28 mouse cellular contexts compared by ENCODE assay signal in the genomic region with DNA sequence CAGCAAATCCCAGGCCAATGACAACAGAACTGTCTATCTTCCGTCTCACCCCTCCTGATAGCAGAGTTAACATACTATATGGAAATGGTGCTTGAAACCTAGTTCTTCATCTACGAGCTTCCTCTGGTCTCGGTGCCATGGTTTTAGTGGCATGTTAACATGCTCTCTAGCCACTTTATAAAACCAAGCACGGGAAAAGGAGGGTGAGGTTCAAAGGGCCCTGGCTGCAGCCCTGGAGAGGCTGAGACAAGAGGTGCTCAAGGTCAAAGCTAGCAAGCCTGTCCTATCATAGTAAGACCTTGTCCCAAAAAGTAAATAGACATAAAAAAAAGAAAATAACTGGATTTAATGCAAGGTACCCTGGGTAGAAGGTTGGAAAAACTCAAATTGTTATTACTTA. TPM values are rescaled to one million over a fixed set of nuclear protein-coding genes. Genes with fewer than 3 reads are reported as not detected.
DNase-seq lines count a peak whose midpoint lies in the region; ATAC-seq and TF ChIP-seq lines count a peak whose summit lies in the region.
"Had no signal": no experiment of that assay in that cellular context is flagged by ENCODE, and none has a peak within 500 bp of the region (broad histone marks: within the 10 kb centered on the region; RNA-seq: fewer than 3 reads in every experiment).

No protein-coding gene starts in this region.

- H3K9ac ChIP-seq in lung, embryonic 16.5 days (ENCODE audit: low read length): no peak overlapping the region
- H3K9ac ChIP-seq in kidney, postnatal 0 days (ENCODE audit: low read depth, low read length): no peak overlapping the region
- H3K9ac ChIP-seq in liver, embryonic 16.5 days (ENCODE audit: low read depth, low read length): no peak overlapping the region
- H3K9ac ChIP-seq: embryonic facial prominence, embryonic 15.5 days; forebrain, postnatal 0 days; heart, embryonic 15.5 days; limb, embryonic 12.5 days; lung, embryonic 14.5 days; midbrain, embryonic 13.5 days; neural tube, embryonic 13.5 days had no signal

- no peak for TF ChIP-seq CTCF in kidney, postnatal 0 days (IDR thresholded peaks at IDR 0.05; ENCODE audit: low read depth)

- no peaks in the 10 kb centered on the region for H3K27me3 ChIP-seq in lung, embryonic 16.5 days (ENCODE audit: control insufficient read depth, insufficient read depth, low read depth, low read length)
- H3K27me3 ChIP-seq in kidney, postnatal 0 days (ENCODE audit: insufficient read depth, low read length): no peaks in the 10 kb centered on the region
- no peaks in the 10 kb centered on the region for H3K27me3 ChIP-seq in liver, embryonic 16.5 days (ENCODE audit: control insufficient read depth, insufficient read depth, low read depth, low read length)
- H3K27me3 ChIP-seq: embryonic facial prominence, embryonic 15.5 days; heart, embryonic 15.5 days; limb, embryonic 12.5 days; midbrain, embryonic 13.5 days; neural tube, embryonic 13.5 days; Patski had no signal

- H3K36me3 ChIP-seq in lung, embryonic 16.5 days (ENCODE audit: control insufficient read depth, insufficient read depth, low read length): peaks cover 6% of the 10 kb centered on the region; the same call in 1 of the 2 replicates
- H3K36me3 ChIP-seq in kidney, postnatal 0 days (ENCODE audit: insufficient read depth, low read length): peaks cover 20% of the 10 kb centered on the region; the same call in 1 of the 2 replicates
- H3K36me3 ChIP-seq in liver, embryonic 16.5 days (ENCODE audit: control insufficient read depth, insufficient read depth): no peaks in the 10 kb centered on the region

- ATAC-seq in lung, embryonic 16.5 days (ENCODE audit: low read depth): peak; percentile 34; the same call in 1 of the 2 replicates
- no peak for ATAC-seq in kidney, postnatal 0 days (replicated peaks; ENCODE audit: low FRiP score, low read depth)
- peak; percentile 66 for ATAC-seq in liver, embryonic 16.5 days (ENCODE audit: low read depth)
- ATAC-seq: CD4-positive, CD25-positive, alpha-beta regulatory T cell, adult 4 months; forebrain, postnatal 0 days; hindbrain, embryonic 16.5 days; midbrain, embryonic 13.5 days; Patski had no signal

- WGBS in lung, embryonic 16.5 days: 59% methylated on average over 4 of the region's 4 CpGs
- 73% methylated on average over 4 of the region's 4 CpGs for WGBS in kidney, postnatal 0 days
- 57% methylated on average over 4 of the region's 4 CpGs for WGBS in liver, embryonic 16.5 days (ENCODE audit: insufficient replicate concordance)

- H3K9me3 ChIP-seq in lung, embryonic 16.5 days (ENCODE audit: control insufficient read depth, low read length): no peaks in the 10 kb centered on the region
- H3K9me3 ChIP-seq in kidney, postnatal 0 days (replicated peaks; ENCODE audit: low read length): no peaks in the 10 kb centered on the region
- no peaks in the 10 kb centered on the region for H3K9me3 ChIP-seq in liver, embryonic 16.5 days (replicated peaks; ENCODE audit: control insufficient read depth, low read length)
- H3K9me3 ChIP-seq: embryonic facial prominence, embryonic 15.5 days; forebrain, embryonic 10.5 days; heart, embryonic 15.5 days; limb, embryonic 12.5 days; midbrain, embryonic 13.5 days; neural tube, embryonic 13.5 days had no signal

- H3K4me3 ChIP-seq in lung, embryonic 16.5 days (ENCODE audit: low read length): no peak overlapping the region
- no peak overlapping the region for H3K4me3 ChIP-seq in kidney, postnatal 0 days (replicated peaks; ENCODE audit: low read depth, low read length)
- no peak overlapping the region for H3K4me3 ChIP-seq in liver, embryonic 16.5 days (ENCODE audit: low read depth, low read length)
- H3K4me3 ChIP-seq: embryonic facial prominence, embryonic 15.5 days; forebrain, embryonic 10.5 days; heart, adult 2 months; heart, embryonic 15.5 days; limb, embryonic 12.5 days; midbrain, embryonic 13.5 days; neural tube, embryonic 13.5 days had no signal

- DNase-seq in adrenal gland, adult 8-10 months: peak; percentile 6
- DNase-seq in adrenal gland, adult 18-20 months (ENCODE audit: low spot score in 2 of 2): no peak
- no peak for DNase-seq in lung, postnatal 10 days
- no peak for DNase-seq in kidney, postnatal 0 days (ENCODE audit: low spot score)
- DNase-seq in ovary, postnatal 10 days (ENCODE audit: low spot score): no peak
- DNase-seq in B cell, adult 2 months: no peak
- DNase-seq: adrenal gland, postnatal 36 days; cerebellum, adult 11-12 months; cerebellum, postnatal 14 days; forebrain, postnatal 0 days; heart, adult 2 months; heart, postnatal 4 days; lung, embryonic 14.5 days; spleen, adult 18-20 months; thymus, adult 18-20 months; thymus, postnatal 4 days had no signal

- no peak overlapping the region for H3K4me2 ChIP-seq in lung, embryonic 16.5 days (ENCODE audit: low read depth, low read length)
- H3K4me2 ChIP-seq in kidney, postnatal 0 days (ENCODE audit: low read length): no peak overlapping the region
- no peak overlapping the region for H3K4me2 ChIP-seq in liver, embryonic 16.5 days (ENCODE audit: low read depth, low read length)
- H3K4me2 ChIP-seq: embryonic facial prominence, embryonic 15.5 days; heart, embryonic 15.5 days; limb, embryonic 12.5 days; lung, embryonic 14.5 days; midbrain, embryonic 13.5 days; neural tube, embryonic 13.5 days had no signal

- no peak overlapping the region for H3K27ac ChIP-seq in lung, embryonic 16.5 days (ENCODE audit: low read length)
- H3K27ac ChIP-seq in kidney, postnatal 0 days: peak overlapping the region; percentile 47
- peak overlapping the region; percentile 65 for H3K27ac ChIP-seq in liver, embryonic 16.5 days (ENCODE audit: low read length)
- H3K27ac ChIP-seq: embryonic facial prominence, embryonic 15.5 days; forebrain, embryonic 10.5 days; heart, adult 2 months; heart, embryonic 15.5 days; limb, embryonic 12.5 days; midbrain, embryonic 13.5 days; neural tube, embryonic 13.5 days had no signal

- no peaks in the 10 kb centered on the region for H3K4me1 ChIP-seq in lung, embryonic 16.5 days (replicated peaks; ENCODE audit: control insufficient read depth, insufficient read depth, low read length)
- H3K4me1 ChIP-seq in kidney, postnatal 0 days (replicated peaks; ENCODE audit: insufficient read depth, low read length): no peaks in the 10 kb centered on the region
- H3K4me1 ChIP-seq in liver, embryonic 16.5 days (ENCODE audit: control insufficient read depth, low read depth, low read length): no peaks in the 10 kb centered on the region
- H3K4me1 ChIP-seq: embryonic facial prominence, embryonic 15.5 days; forebrain, embryonic 10.5 days; heart, embryonic 15.5 days; limb, embryonic 12.5 days; midbrain, embryonic 13.5 days; neural tube, embryonic 13.5 days had no signal

RNA-seq across cellular contexts. Expression of a gene that starts 25.4 kb away (rescaled TPM):
- total RNA-seq in adrenal gland, adult 8-10 months (2022): 10 to 100 TPM; 11.2 to 13.5 (median 13.2) TPM
- total RNA-seq in adrenal gland, adult 18-20 months (2021): 10 to 100 TPM in 1 of 2 experiments, 1 to 10 TPM in 1; 8.4 to 11.0 TPM
- polyA plus RNA-seq in lung, embryonic 16.5 days (2015; fragmentation: Nextera tagmentation; extraction: Ambion mirVana): 11.2 and 11.6 TPM in 2 replicates
- polyA plus RNA-seq in kidney, postnatal 0 days (2015; fragmentation: Nextera tagmentation; extraction: Ambion mirVana): 6.0 and 7.3 TPM in 2 replicates
- polyA plus RNA-seq in liver, embryonic 16.5 days (2015; fragmentation: Nextera tagmentation; extraction: Ambion mirVana): 7.9 and 8.0 TPM in 2 replicates

RNA-seq across cellular contexts. Expression of a gene that starts 45.1 kb away (rescaled TPM):
- total RNA-seq in adrenal gland, adult 8-10 months (2022): under 1 TPM in 3 of 4 experiments, not detected in 1; 0.19 to 0.49 (median 0.35) TPM
- under 1 TPM in 1 of 2 experiments, not detected in 1; 0.33 TPM for total RNA-seq in adrenal gland, adult 18-20 months (2021)
- not detected in 2 replicates for polyA plus RNA-seq in lung, embryonic 16.5 days (2015; fragmentation: Nextera tagmentation; extraction: Ambion mirVana)
- 0.84 and 0.89 TPM in 2 replicates for polyA plus RNA-seq in kidney, postnatal 0 days (2015; fragmentation: Nextera tagmentation; extraction: Ambion mirVana)
- not detected in 2 replicates for polyA plus RNA-seq in liver, embryonic 16.5 days (2015; fragmentation: Nextera tagmentation; extraction: Ambion mirVana)
- total RNA-seq: heart, postnatal 4 days; megakaryocyte progenitor cell, adult 5-6 weeks had no signal
- polyA plus RNA-seq: CD4-positive, CD25-positive, alpha-beta regulatory T cell, adult 4 months; heart, adult 2 months; limb, embryonic 12.5 days; lung, embryonic 14.5 days had no signal

RNA-seq across cellular contexts. Expression of a gene that starts 48.5 kb away (rescaled TPM):
- under 1 TPM in 3 of 4 experiments, not detected in 1; 0.15 to 0.38 (median 0.24) TPM for total RNA-seq in adrenal gland, adult 8-10 months (2022)
- under 1 TPM; 0.17 to 0.38 TPM for total RNA-seq in adrenal gland, adult 18-20 months (2021)
- 0.06 and 0.41 TPM in 2 replicates for polyA plus RNA-seq in lung, embryonic 16.5 days (2015; fragmentation: Nextera tagmentation; extraction: Ambion mirVana)
- polyA plus RNA-seq in kidney, postnatal 0 days (2015; fragmentation: Nextera tagmentation; extraction: Ambion mirVana): 0.43 and 0.49 TPM in 2 replicates
- polyA plus RNA-seq in liver, embryonic 16.5 days (2015; fragmentation: Nextera tagmentation; extraction: Ambion mirVana): 0.18 and 0.44 TPM in 2 replicates
- total RNA-seq: heart, adult 2 months had no signal
- polyA plus RNA-seq: CD4-positive, CD25-positive, alpha-beta regulatory T cell, adult 4 months had no signal
